Mouse (Mus musculus): ENCODE results near the gene Pgbd5. TPM values are rescaled to one million over a fixed set of nuclear protein-coding genes. Genes with fewer than 3 reads are reported as not detected.

Gene Pgbd5
- polyA plus RNA-seq, 1 experiment from 2014 or later = 2.6 TPM

GRCm38 (mm10) chr8:124459627-124460026 is 20.2 kb upstream of the Pgbd5 start:
- no peak for ATAC-seq (ENCODE audit: insufficient number of reproducible peaks, insufficient read depth, low FRiP score, low TSS enrichment, low read depth)
- H3K36me3 ChIP-seq = no peaks in the 10 kb centered on the region
- no peak overlapping the region for H3K9ac ChIP-seq
- H3K4me3 ChIP-seq = no peak overlapping the region
- H3K9me3 ChIP-seq = no peaks in the 10 kb centered on the region
- H3K4me2 ChIP-seq = no peak overlapping the region
- no peaks in the 10 kb centered on the region for H3K4me1 ChIP-seq
- 33% methylated on average over 12 of the region's 12 CpGs for WGBS
- H3K27ac ChIP-seq = no peak overlapping the region
- peaks cover 6% of the 10 kb centered on the region for H3K27me3 ChIP-seq

DNA sequence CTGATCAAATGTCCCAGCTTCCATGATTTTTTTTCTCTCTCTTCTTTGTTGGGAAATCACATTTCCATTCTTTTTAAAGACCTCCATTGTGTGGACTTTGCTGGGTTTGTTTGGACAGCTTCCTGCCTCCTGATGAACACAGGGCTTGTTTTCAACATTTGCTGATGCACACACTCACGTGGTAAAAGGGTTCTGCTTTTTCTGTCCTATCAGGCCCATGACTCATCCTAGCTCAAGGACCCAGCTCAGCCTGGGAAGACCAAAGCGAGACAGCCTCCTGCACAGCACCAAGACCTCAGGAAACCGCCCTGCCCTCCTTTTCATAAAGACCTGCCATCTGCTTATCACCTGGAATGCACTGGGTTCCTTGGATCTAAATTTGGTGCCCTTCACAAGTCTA is 15.9 kb upstream of the Pgbd5 start:
- Histone ChIP-seq H3K9ac (no peak overlapping the region), H3K9me3 (peaks cover 3% of the 10 kb centered on the region), H3K4me1 (0 out of 2 replicates have a peak, but pooled peaks cover 4% of the 10 kb centered on the region), H3K27me3 (peaks cover 6% of the 10 kb centered on the region; the same call in 1 of the 2 replicates), H3K36me3 (no peaks in the 10 kb centered on the region), H3K27ac (no peak overlapping the region), H3K4me2 (no peak overlapping the region), H3K4me3 (no peak overlapping the region)
- no peak for ATAC-seq (ENCODE audit: insufficient number of reproducible peaks, insufficient read depth, low FRiP score, low TSS enrichment, low read depth)
- WGBS = 42% methylated on average over 3 of the region's 3 CpGs

DNA sequence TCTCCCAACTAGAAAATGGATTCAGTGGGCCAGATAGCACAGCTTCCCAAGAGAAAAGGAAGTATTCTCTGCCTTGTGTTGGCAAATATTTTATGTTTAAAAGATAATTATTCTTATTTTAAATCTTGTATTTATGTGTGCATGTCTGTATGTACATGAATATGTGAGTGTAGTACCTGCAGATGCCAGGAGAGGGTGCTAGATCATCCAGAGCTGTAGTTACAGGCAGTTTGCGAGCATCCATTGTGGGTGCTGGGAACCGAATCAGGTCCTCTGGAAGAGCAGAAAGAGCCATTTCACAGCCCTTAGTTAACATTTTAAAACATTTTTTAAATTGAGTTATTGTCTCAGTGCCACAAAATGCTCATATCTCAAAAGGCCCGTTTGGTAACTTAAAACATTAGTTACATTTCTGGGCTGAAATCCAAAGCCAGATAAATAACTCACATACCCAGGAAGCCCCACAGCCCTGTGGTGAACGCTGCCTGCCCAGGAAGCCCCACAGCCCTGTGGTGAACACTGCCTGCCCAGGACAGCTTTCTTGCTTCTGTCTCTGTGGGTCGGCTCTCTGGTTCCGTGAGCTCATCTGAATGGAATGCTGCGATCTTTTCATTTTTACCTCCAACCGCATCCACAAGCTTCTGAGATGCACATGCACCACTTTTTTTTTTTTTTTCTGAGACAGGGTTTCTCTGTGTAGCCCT is 10.9 kb upstream of the Pgbd5 start:
- 80% methylated on average over 8 of the region's 8 CpGs for WGBS
- Histone ChIP-seq H3K9me3 (peaks cover 7% of the 10 kb centered on the region), H3K27ac (no peak overlapping the region), H3K4me2 (no peak overlapping the region), H3K4me1 (0 out of 2 replicates have a peak, but pooled peaks cover 4% of the 10 kb centered on the region), H3K9ac (no peak overlapping the region), H3K4me3 (no peak overlapping the region), H3K36me3 (no peaks in the 10 kb centered on the region), H3K27me3 (no peaks in the 10 kb centered on the region)
- no peak for ATAC-seq (ENCODE audit: insufficient number of reproducible peaks, insufficient read depth, low FRiP score, low TSS enrichment, low read depth)

DNA sequence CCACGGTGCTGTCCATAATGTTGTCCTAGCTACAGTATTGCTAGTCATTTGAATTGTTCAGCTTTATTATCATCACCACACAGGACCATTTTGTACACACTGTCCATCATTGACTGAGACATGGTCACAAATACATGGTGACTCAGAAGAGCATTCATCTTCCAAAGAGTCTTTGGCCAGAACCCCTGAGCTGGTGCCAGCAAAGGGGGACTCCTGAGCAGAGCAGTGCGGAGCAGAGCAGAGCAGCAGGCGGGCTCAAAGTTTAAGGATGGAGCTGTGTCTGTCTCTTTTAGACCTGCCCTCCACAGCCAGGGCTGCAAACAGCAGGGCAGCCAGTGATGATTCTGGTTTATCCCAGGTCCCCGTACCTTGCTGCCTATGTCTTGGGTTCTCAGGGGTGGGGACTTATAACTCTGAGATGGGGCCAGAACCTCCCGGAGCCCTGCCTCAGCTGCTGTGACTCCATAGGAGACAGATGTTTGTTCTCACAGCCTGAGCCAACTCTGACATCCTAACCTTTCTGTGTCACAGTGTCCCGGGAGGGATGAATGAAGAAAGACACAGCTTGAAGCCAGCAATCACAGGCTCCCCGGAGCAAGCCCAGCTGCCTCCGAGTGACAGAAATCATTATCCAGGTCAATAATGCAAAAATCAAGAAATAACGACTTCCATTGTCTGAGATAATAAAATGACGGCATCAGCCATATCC is 9.7 kb upstream of the Pgbd5 start:
- Histone ChIP-seq H3K36me3 (no peaks in the 10 kb centered on the region), H3K4me3 (no peak overlapping the region), H3K9me3 (peaks cover 7% of the 10 kb centered on the region), H3K27ac (no peak overlapping the region), H3K9ac (no peak overlapping the region), H3K27me3 (no peaks in the 10 kb centered on the region), H3K4me1 (0 out of 2 replicates have a peak, but pooled peaks cover 4% of the 10 kb centered on the region), H3K4me2 (no peak overlapping the region)
- ATAC-seq (ENCODE audit: insufficient number of reproducible peaks, insufficient read depth, low FRiP score, low TSS enrichment, low read depth) = no peak
- WGBS = 62% methylated on average over 10 of the region's 10 CpGs

- Histone ChIP-seq H3K27ac (no peak overlapping the region), H3K4me3 (no peak overlapping the region), H3K9me3 (no peaks in the 10 kb centered on the region), H3K36me3 (no peaks in the 10 kb centered on the region), H3K9ac (no peak overlapping the region), H3K4me1 (peaks cover 15% of the 10 kb centered on the region), H3K27me3 (peaks cover 23% of the 10 kb centered on the region), H3K4me2 (no peak overlapping the region)
- 13% methylated on average over 4 of the region's 4 CpGs for whole genome bisulfite sequencing
- no peak for ATAC-seq (ENCODE audit: insufficient number of reproducible peaks, insufficient read depth, low FRiP score, low TSS enrichment, low read depth)
Observed at GRCm38 (mm10) chr8:124436741-124437140, 2.7 kb downstream of the Pgbd5 start.

DNA sequence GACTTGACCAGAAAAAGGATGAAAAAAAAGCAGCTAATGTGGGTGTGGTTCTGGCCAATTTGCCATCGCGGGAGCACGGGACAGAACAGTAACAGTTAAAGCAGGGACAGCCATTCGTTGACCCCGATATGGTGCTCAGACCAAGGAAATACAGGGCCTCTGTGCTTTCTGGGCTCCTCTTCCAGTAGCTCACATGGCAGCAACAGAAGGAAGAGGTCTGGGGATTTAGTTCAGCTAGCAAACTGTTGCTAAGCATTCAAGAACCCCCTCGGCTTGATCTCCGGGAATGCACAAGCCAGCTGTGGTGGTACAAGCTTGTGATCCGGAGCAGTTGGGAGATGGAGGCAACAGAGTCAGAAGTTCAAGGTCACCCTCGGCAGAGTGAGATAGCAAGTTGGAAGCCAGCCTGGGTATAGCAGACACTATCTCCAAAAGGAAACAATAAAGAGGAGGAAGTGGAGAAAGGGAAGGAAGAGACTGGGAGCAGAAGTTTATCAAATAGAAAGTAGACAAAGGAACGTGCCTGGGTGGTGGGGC is 3.7 kb downstream of the Pgbd5 start:
- H3K27ac ChIP-seq = no peak overlapping the region
- ATAC-seq (ENCODE audit: insufficient number of reproducible peaks, insufficient read depth, low FRiP score, low TSS enrichment, low read depth) = no peak
- no peak overlapping the region for H3K9ac ChIP-seq
- peaks cover 19% of the 10 kb centered on the region for H3K4me1 ChIP-seq
- H3K27me3 ChIP-seq = peaks cover 33% of the 10 kb centered on the region
- no peaks in the 10 kb centered on the region for H3K9me3 ChIP-seq
- no peaks in the 10 kb centered on the region for H3K36me3 ChIP-seq
- H3K4me3 ChIP-seq = no peak overlapping the region
- 67% methylated on average over 10 of the region's 10 CpGs for WGBS
- H3K4me2 ChIP-seq = no peak overlapping the region

- 55% methylated on average over 4 of the region's 4 CpGs for WGBS
- Histone ChIP-seq H3K27me3 (peaks cover 34% of the 10 kb centered on the region), H3K4me2 (no peak overlapping the region), H3K9ac (no peak overlapping the region), H3K36me3 (no peaks in the 10 kb centered on the region), H3K4me1 (peaks cover 19% of the 10 kb centered on the region), H3K9me3 (no peaks in the 10 kb centered on the region), H3K27ac (no peak overlapping the region), H3K4me3 (no peak overlapping the region)
- no peak for ATAC-seq (ENCODE audit: insufficient number of reproducible peaks, insufficient read depth, low FRiP score, low TSS enrichment, low read depth)
Observed at GRCm38 (mm10) chr8:124435170-124435569, 4.3 kb downstream of the Pgbd5 start.

- Histone ChIP-seq H3K36me3 (no peaks in the 10 kb centered on the region), H3K4me3 (peak overlapping the region; percentile 72), H3K4me1 (peaks cover 25% of the 10 kb centered on the region), H3K27me3 (peaks cover 34% of the 10 kb centered on the region), H3K9ac (peak overlapping the region; percentile 72), H3K9me3 (no peaks in the 10 kb centered on the region), H3K27ac (no peak overlapping the region), H3K4me2 (peak overlapping the region; percentile 98)
- ATAC-seq (ENCODE audit: insufficient number of reproducible peaks, insufficient read depth, low FRiP score, low TSS enrichment, low read depth) = peak; percentile 98
- WGBS = under 1% methylated on average over 79 of the region's 101 CpGs
Observed at GRCm38 (mm10) chr8:124434126-124434790, 5.2 kb downstream of the Pgbd5 start.

- Histone ChIP-seq H3K9ac (peak overlapping the region; percentile 72), H3K27ac (no peak overlapping the region), H3K27me3 (peaks cover 34% of the 10 kb centered on the region), H3K4me1 (peaks cover 26% of the 10 kb centered on the region), H3K4me2 (peak overlapping the region; percentile 98), H3K36me3 (no peaks in the 10 kb centered on the region), H3K9me3 (no peaks in the 10 kb centered on the region), H3K4me3 (peak overlapping the region; percentile 72)
- no peak for ATAC-seq (ENCODE audit: insufficient number of reproducible peaks, insufficient read depth, low FRiP score, low TSS enrichment, low read depth)
- 1% methylated on average over 55 of the region's 56 CpGs for WGBS
Observed at GRCm38 (mm10) chr8:124433451-124434125, 5.9 kb downstream of the Pgbd5 start.

DNA sequence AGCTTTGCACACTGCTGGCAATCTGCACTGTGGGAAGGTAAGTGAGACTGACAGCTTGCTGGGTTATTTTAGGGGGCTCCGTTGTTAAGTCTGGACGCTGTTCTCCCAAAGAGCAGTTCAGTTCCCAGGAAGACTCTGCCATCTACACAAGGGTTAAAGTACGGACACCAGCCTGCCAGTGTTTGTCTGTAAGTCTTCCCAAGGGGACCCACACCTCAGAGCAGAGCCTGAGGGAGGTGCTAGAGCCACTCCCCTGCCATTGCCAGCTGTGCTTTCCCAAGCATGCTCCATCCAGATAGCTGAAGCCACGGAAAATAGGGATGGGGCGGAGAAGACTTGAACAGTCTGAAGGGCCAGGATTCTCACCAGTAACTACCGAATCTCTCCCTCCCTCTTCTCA is 8.6 kb downstream of the Pgbd5 start:
- no peak for ATAC-seq (ENCODE audit: insufficient number of reproducible peaks, insufficient read depth, low FRiP score, low TSS enrichment, low read depth)
- Histone ChIP-seq H3K27me3 (peaks cover 34% of the 10 kb centered on the region), H3K4me2 (peak overlapping the region; percentile 3; the same call in 1 of the 2 replicates), H3K4me1 (peaks cover 26% of the 10 kb centered on the region), H3K4me3 (no peak overlapping the region), H3K9ac (no peak overlapping the region), H3K36me3 (no peaks in the 10 kb centered on the region), H3K9me3 (no peaks in the 10 kb centered on the region), H3K27ac (no peak overlapping the region)
- WGBS = 49% methylated on average over 6 of the region's 6 CpGs

- Histone ChIP-seq H3K36me3 (no peaks in the 10 kb centered on the region), H3K4me2 (no peak overlapping the region), H3K4me3 (no peak overlapping the region), H3K9me3 (no peaks in the 10 kb centered on the region), H3K4me1 (peaks cover 32% of the 10 kb centered on the region), H3K27me3 (peaks cover 34% of the 10 kb centered on the region), H3K9ac (no peak overlapping the region; the same call in 1 of the 2 replicates), H3K27ac (no peak overlapping the region)
- no peak for ATAC-seq (ENCODE audit: insufficient number of reproducible peaks, insufficient read depth, low FRiP score, low TSS enrichment, low read depth)
- WGBS = 45% methylated on average over 6 of the region's 6 CpGs
Observed at GRCm38 (mm10) chr8:124429417-124429816, 10.0 kb downstream of the Pgbd5 start.
